Mouse (Mus musculus): ENCODE data around the gene Adamts7. TPM values are rescaled to one million over a fixed set of nuclear protein-coding genes. Genes with fewer than 3 reads are reported as not detected.

The Adamts7 gene
- polyA plus RNA-seq, 1 experiment from 2014 or later = 19.0 TPM

DNA sequence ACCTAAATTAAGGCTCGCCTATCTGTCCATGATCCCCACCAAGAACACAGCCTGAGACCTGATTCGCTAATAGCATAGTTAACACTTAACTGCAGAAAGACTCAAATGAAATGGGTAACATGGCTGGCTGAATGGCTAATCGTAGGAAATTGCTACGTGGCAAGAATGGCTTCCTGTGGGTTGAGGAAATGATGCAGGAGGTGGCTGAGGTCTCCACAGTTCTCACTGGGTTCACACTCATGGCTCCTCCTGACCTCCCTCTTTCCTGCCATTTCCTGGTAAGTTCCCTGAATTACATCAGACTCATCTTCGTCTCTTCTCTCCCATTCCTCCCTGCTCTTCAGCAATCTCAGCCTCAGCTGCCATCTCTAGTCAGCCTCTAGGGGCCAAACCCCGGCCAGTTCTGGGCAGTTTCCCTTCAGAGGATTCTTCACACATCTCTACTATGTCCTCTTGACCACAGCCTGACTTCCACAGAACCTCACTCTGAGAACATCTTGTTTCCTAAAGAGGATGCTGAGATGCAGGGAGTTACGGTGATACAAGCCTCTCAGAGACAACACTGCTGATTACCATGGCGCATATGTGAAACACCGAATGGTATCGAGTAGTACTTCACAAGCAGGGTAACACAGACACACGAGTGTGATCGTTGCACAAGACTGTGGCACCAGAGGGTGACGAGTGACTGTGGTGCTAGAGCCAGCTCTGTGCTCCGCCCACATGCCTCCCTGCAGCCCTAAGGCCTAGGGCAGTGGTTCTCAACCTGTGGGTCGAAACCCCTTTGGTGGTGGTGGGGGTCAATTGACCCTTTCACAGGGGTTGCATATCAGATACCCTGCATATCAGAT lies 81.7 kb downstream of the Adamts7 start:
- 89% methylated on average over 15 of the region's 15 CpGs for WGBS
- Histone ChIP-seq H3K36me3 (0 out of 2 replicates have a peak, but pooled peaks cover 4% of the 10 kb centered on the region), H3K27ac (no peak overlapping the region), H3K4me2 (replicated peaks) (no peak overlapping the region), H3K9me3 (no peaks in the 10 kb centered on the region), H3K4me1 (no peaks in the 10 kb centered on the region), H3K4me3 (no peak overlapping the region), H3K9ac (no peak overlapping the region), H3K27me3 (replicated peaks) (no peaks in the 10 kb centered on the region)
- no peak for ATAC-seq (ENCODE audit: low FRiP score, low read depth)

- no peak for ATAC-seq (ENCODE audit: low FRiP score, low read depth)
- Histone ChIP-seq H3K27ac (no peak overlapping the region), H3K27me3 (replicated peaks) (no peaks in the 10 kb centered on the region), H3K36me3 (0 out of 2 replicates have a peak, but pooled peaks cover 4% of the 10 kb centered on the region), H3K4me2 (replicated peaks) (no peak overlapping the region), H3K9ac (no peak overlapping the region), H3K4me3 (no peak overlapping the region), H3K4me1 (no peaks in the 10 kb centered on the region), H3K9me3 (no peaks in the 10 kb centered on the region)
- 93% methylated on average over 6 of the region's 6 CpGs for WGBS
Measured at GRCm38 (mm10) chr9:90245206-90245605, 82.3 kb downstream of the Adamts7 start.

DNA sequence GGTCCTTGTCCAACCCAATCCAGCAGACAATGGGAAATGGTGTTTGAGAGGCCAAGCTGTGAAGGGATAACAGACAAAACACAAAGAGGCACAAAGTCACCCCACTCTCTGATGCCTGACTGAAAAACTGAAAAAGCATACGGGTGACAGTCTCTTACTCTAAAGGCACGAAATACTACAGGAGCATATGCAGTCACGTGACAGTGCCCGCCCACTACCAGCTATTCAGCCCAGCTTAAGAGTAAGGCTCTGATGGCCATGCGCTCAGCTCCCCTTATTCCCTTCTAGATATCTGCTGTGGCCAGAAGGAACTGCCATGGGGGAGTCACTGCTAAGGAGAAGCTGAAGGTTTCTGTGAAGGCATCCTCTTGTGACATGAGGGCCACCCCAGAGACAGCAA lies 82.9 kb downstream of the Adamts7 start:
- 0 out of 2 replicates have a peak, but pooled peaks cover 4% of the 10 kb centered on the region for H3K36me3 ChIP-seq
- no peak overlapping the region for H3K9ac ChIP-seq
- no peaks in the 10 kb centered on the region for H3K27me3 ChIP-seq (replicated peaks)
- no peak for ATAC-seq (ENCODE audit: low FRiP score, low read depth)
- H3K9me3 ChIP-seq = no peaks in the 10 kb centered on the region
- no peak overlapping the region for H3K4me2 ChIP-seq (replicated peaks)
- no peak overlapping the region for H3K27ac ChIP-seq
- WGBS = 97% methylated on average over 5 of the region's 5 CpGs
- no peak overlapping the region for H3K4me3 ChIP-seq
- no peaks in the 10 kb centered on the region for H3K4me1 ChIP-seq

GRCm38 (mm10) chr9:90247316-90247715 lies 84.4 kb downstream of the Adamts7 start:
- H3K4me3 ChIP-seq = no peak overlapping the region
- H3K27me3 ChIP-seq (replicated peaks) = no peaks in the 10 kb centered on the region
- 80% methylated on average over 7 of the region's 7 CpGs for WGBS
- no peak overlapping the region for H3K9ac ChIP-seq
- no peak for ATAC-seq (ENCODE audit: low FRiP score, low read depth)
- H3K4me2 ChIP-seq (replicated peaks) = no peak overlapping the region
- no peak overlapping the region for H3K27ac ChIP-seq
- H3K36me3 ChIP-seq = 0 out of 2 replicates have a peak, but pooled peaks cover 4% of the 10 kb centered on the region
- no peaks in the 10 kb centered on the region for H3K4me1 ChIP-seq
- H3K9me3 ChIP-seq = no peaks in the 10 kb centered on the region

- H3K27ac ChIP-seq = no peak overlapping the region
- no peak for ATAC-seq (ENCODE audit: low FRiP score, low read depth)
- no peaks in the 10 kb centered on the region for H3K27me3 ChIP-seq (replicated peaks)
- 90% methylated on average over 7 of the region's 7 CpGs for WGBS
- 0 out of 2 replicates have a peak, but pooled peaks cover 4% of the 10 kb centered on the region for H3K36me3 ChIP-seq
- H3K4me1 ChIP-seq = no peaks in the 10 kb centered on the region
- no peaks in the 10 kb centered on the region for H3K9me3 ChIP-seq
- no peak overlapping the region for H3K4me2 ChIP-seq (replicated peaks)
- H3K4me3 ChIP-seq = no peak overlapping the region
- no peak overlapping the region for H3K9ac ChIP-seq
Measured at GRCm38 (mm10) chr9:90248326-90248725, 85.5 kb downstream of the Adamts7 start.

DNA sequence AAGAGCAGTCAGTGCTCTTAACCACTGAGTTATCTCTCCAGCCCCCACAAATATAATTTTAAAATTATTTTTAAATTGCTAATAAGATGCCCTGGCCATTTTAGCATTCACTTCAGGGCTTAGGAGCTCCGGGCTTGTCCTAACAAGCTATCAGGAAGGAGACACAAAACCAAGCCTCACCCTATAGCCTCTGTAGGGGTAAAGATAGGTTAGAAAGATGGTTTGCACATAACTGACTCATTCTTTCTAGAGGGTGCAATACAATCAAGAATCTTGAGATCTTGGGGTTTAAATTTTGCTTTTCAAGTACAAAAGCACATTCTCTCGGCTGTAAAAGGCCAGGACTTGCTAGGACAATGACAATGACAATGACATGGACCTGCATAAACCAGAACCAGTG lies 86.2 kb downstream of the Adamts7 start:
- no peaks in the 10 kb centered on the region for H3K9me3 ChIP-seq
- no peaks in the 10 kb centered on the region for H3K27me3 ChIP-seq (replicated peaks)
- ATAC-seq (ENCODE audit: low FRiP score, low read depth) = no peak
- no peak overlapping the region for H3K27ac ChIP-seq
- no peak overlapping the region for H3K4me2 ChIP-seq (replicated peaks)
- 89% methylated on average over 2 of the region's 2 CpGs for WGBS
- 0 out of 2 replicates have a peak, but pooled peaks cover 4% of the 10 kb centered on the region for H3K36me3 ChIP-seq
- H3K4me1 ChIP-seq = no peaks in the 10 kb centered on the region
- H3K4me3 ChIP-seq = no peak overlapping the region
- no peak overlapping the region for H3K9ac ChIP-seq

GRCm38 (mm10) chr9:90250141-90250775 lies 87.4 kb downstream of the Adamts7 start:
- ATAC-seq (ENCODE audit: low FRiP score, low read depth) = no peak
- 90% methylated on average over 5 of the region's 5 CpGs for WGBS
- no peak overlapping the region for H3K4me2 ChIP-seq (replicated peaks)
- H3K36me3 ChIP-seq = 0 out of 2 replicates have a peak, but pooled peaks cover 4% of the 10 kb centered on the region
- H3K27me3 ChIP-seq (replicated peaks) = no peaks in the 10 kb centered on the region
- H3K4me1 ChIP-seq = no peaks in the 10 kb centered on the region
- H3K4me3 ChIP-seq = no peak overlapping the region
- no peaks in the 10 kb centered on the region for H3K9me3 ChIP-seq
- no peak overlapping the region for H3K9ac ChIP-seq
- no peak overlapping the region for H3K27ac ChIP-seq

- WGBS = 93% methylated on average over 13 of the region's 13 CpGs
- Histone ChIP-seq H3K9ac (no peak overlapping the region), H3K4me2 (replicated peaks) (no peak overlapping the region), H3K9me3 (no peaks in the 10 kb centered on the region), H3K27ac (no peak overlapping the region), H3K36me3 (0 out of 2 replicates have a peak, but pooled peaks cover 4% of the 10 kb centered on the region), H3K4me1 (no peaks in the 10 kb centered on the region), H3K4me3 (no peak overlapping the region), H3K27me3 (replicated peaks) (no peaks in the 10 kb centered on the region)
- ATAC-seq (ENCODE audit: low FRiP score, low read depth) = no peak
Measured at GRCm38 (mm10) chr9:90250964-90251750, 88.3 kb downstream of the Adamts7 start.

DNA sequence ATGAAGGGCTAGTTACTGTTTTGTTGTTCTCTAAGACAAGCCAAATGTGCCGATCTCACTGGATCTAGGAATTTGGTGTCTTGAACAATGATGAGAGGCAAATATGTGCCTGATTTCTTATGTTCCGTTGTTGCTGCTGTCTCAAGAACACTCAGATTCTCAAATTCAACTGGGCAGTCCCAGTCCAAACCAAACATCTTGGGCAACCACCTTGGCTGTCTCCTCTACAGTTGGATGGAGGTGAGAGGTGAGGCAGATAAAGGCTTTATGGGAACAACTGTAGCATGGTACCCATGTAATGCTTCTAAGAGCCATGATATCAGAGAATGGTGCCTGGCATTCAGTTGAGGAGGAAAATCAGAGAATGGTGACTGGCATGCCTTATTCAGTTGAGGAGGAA lies 90.3 kb downstream of the Adamts7 start:
- 96% methylated on average over 2 of the region's 2 CpGs for WGBS
- no peak overlapping the region for H3K4me3 ChIP-seq
- H3K27ac ChIP-seq = no peak overlapping the region
- H3K36me3 ChIP-seq = no peaks in the 10 kb centered on the region
- H3K9me3 ChIP-seq = no peaks in the 10 kb centered on the region
- no peaks in the 10 kb centered on the region for H3K4me1 ChIP-seq
- no peak overlapping the region for H3K4me2 ChIP-seq (replicated peaks)
- ATAC-seq (ENCODE audit: low FRiP score, low read depth) = no peak
- no peak overlapping the region for H3K9ac ChIP-seq
- no peaks in the 10 kb centered on the region for H3K27me3 ChIP-seq (replicated peaks)

GRCm38 (mm10) chr9:90255844-90256405 lies 93.1 kb downstream of the Adamts7 start:
- Histone ChIP-seq H3K4me3 (no peak overlapping the region), H3K27me3 (replicated peaks) (no peaks in the 10 kb centered on the region), H3K4me2 (replicated peaks) (no peak overlapping the region), H3K4me1 (no peaks in the 10 kb centered on the region), H3K9ac (no peak overlapping the region), H3K9me3 (no peaks in the 10 kb centered on the region), H3K27ac (no peak overlapping the region), H3K36me3 (no peaks in the 10 kb centered on the region)
- no peak for ATAC-seq (ENCODE audit: low FRiP score, low read depth)
- WGBS = 60% methylated on average over 6 of the region's 6 CpGs

GRCm38 (mm10) chr9:90257220-90257619 lies 94.4 kb downstream of the Adamts7 start:
- H3K4me1 ChIP-seq = no peaks in the 10 kb centered on the region
- no peaks in the 10 kb centered on the region for H3K27me3 ChIP-seq (replicated peaks)
- no peak overlapping the region for H3K4me3 ChIP-seq
- no peak overlapping the region for H3K27ac ChIP-seq
- no peaks in the 10 kb centered on the region for H3K9me3 ChIP-seq
- WGBS = 79% methylated on average over 7 of the region's 7 CpGs
- no peak overlapping the region for H3K4me2 ChIP-seq (replicated peaks)
- H3K9ac ChIP-seq = no peak overlapping the region
- H3K36me3 ChIP-seq = no peaks in the 10 kb centered on the region
- ATAC-seq (ENCODE audit: low FRiP score, low read depth) = no peak
